Mouse (Mus musculus): ENCODE measurements around the gene Cdk6. TPM values are rescaled to one million over a fixed set of nuclear protein-coding genes. Genes with fewer than 3 reads are reported as not detected.

Gene Cdk6
- total RNA-seq, 2 experiments from 2014 or later: 10.7 to 15.3 TPM

- no peak for DNase-seq (ENCODE audit: low spot score in 2 of 2)
These were observed 204.9 kb downstream of the Cdk6 start for GRCm38 (mm10) chr5:3546226-3546625.

GRCm38 (mm10) chr5:3551481-3551880 is 210.2 kb downstream of the Cdk6 start:
- no peak for DNase-seq (ENCODE audit: low spot score in 2 of 2)

GRCm38 (mm10) chr5:3554198-3554597 is 212.9 kb downstream of the Cdk6 start:
- no peak for DNase-seq (ENCODE audit: low spot score in 2 of 2)

GRCm38 (mm10) chr5:3571266-3571665 is 230.0 kb downstream of the Cdk6 start, which contains the start of gene 1700109H08Rik:
Gene 1700109H08Rik (plus strand): TSS chr5:3571566.
- no peak for DNase-seq (ENCODE audit: low spot score in 2 of 2)

- no peak for DNase-seq (ENCODE audit: low spot score in 2 of 2)
These were observed 233.5 kb downstream of the Cdk6 start for GRCm38 (mm10) chr5:3574825-3575224.

GRCm38 (mm10) chr5:3577939-3578338 is 236.7 kb downstream of the Cdk6 start:
- DNase-seq (ENCODE audit: low spot score in 2 of 2): no peak

GRCm38 (mm10) chr5:3579066-3579465 is 237.8 kb downstream of the Cdk6 start:
- no peak for DNase-seq (ENCODE audit: low spot score in 2 of 2)

Other genes starting within 250 kb of the Cdk6 start
- gene Fam133b, start 202.3 kb downstream of the Cdk6 start, total RNA-seq (2021): 10 to 100 TPM; 41.7 to 42.1 TPM
- 1 to 10 TPM; 5.6 to 6.9 TPM for gene 1700109H08Rik, start 230.1 kb downstream of the Cdk6 start, total RNA-seq (2021)